Mouse (Mus musculus) hindbrain, embryonic 13.5 days (tissue): Measurements from ENCODE around the gene Cdk8. TPM values are rescaled to one million over a fixed set of nuclear protein-coding genes. Genes with fewer than 3 reads are reported as not detected.
A peak's percentile ranks its signal among the peaks of the same experiment; 100 is the strongest.

Source experiments
- ATAC-seq: fragments of 200-750 bp; cut with Nextera tagmentation; 2 replicates; pipeline ENCODE4 v1.8.0; 2017; ENCODE audit warnings: moderate TSS enrichment; ENCODE audit not compliant: low FRiP score
- H3K27ac ChIP-seq: fragments of 300-500 bp; sonication (generic); 2 replicates; pipeline ENCODE4 v1.5.1; 2015; ENCODE audit warnings: inconsistent platforms, mild to moderate bottlenecking, moderate library complexity
- H3K27me3 ChIP-seq: fragments of 300-500 bp; sonication (generic); 2 replicates; pipeline ENCODE4 v1.6.1; 2015; ENCODE audit warnings: mild to moderate bottlenecking, inconsistent platforms
- H3K36me3 ChIP-seq: fragments of 300-500 bp; sonication (generic); 2 replicates; pipeline ENCODE4 v1.6.1; 2015; ENCODE audit warnings: mild to moderate bottlenecking, inconsistent platforms
- H3K4me1 ChIP-seq: fragments of 300-500 bp; sonication (generic); replicated peaks from 2 replicates; pipeline ENCODE4 v1.6.1; 2015; ENCODE audit warnings: inconsistent platforms
- H3K4me2 ChIP-seq: fragments of 300-500 bp; sonication (generic); 2 replicates; pipeline ENCODE4 v1.6.1; 2015; ENCODE audit warnings: inconsistent platforms, mild to moderate bottlenecking, moderate library complexity
- H3K4me3 ChIP-seq: fragments of 300-500 bp; sonication (generic); 2 replicates; pipeline ENCODE4 v1.5.1; 2015; ENCODE audit warnings: mild to moderate bottlenecking, inconsistent platforms
- H3K9ac ChIP-seq: fragments of 300-500 bp; sonication (generic); 2 replicates; pipeline ENCODE4 v1.6.1; 2015; ENCODE audit warnings: mild to moderate bottlenecking, inconsistent platforms
- H3K9me3 ChIP-seq: fragments of 300-500 bp; sonication (generic); 2 replicates; pipeline ENCODE4 v1.6.1; 2016; ENCODE audit warnings: inconsistent platforms
- WGBS: fragments of 180-500 bp; shearing (Covaris S2); methylation state at CpG from one replicate; pipeline ENCODE4 v1.1.7; 2015; 5-methylcytosine and 5-hydroxymethylcytosine counted together
- polyA plus RNA-seq: library from polyadenylated mRNA; unstranded; fragments of >200 nt; fragmentation: Nextera tagmentation; extraction: Ambion mirVana; gene quantifications from 2 replicates; pipeline ENCODE4 v1.2.1, GENCODE M21; 2015

Gene Cdk8
- polyA plus RNA-seq, 1 experiment from 2014 or later = 20.1 TPM

DNA sequence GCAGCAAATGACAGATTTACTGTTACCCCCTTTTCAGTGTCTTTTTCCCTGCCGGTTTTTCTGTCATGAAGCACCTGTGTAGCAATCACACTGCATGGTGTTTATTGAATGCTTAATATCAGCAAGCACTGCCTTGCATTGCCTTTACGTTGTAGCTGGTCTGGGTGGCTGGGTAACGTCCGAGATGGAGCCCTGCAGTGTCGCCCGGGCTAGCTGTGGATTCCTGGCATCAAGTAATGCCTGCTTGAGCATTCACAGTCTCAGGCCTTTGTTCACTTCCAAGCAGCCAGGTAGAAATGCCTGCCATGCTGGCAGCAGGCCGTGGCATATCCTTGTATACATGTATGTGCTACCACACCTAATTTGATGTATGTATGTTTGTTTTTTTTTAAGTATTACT lies 36.7 kb downstream of the Cdk8 start:
- Histone ChIP-seq H3K4me1 (no peaks in the 10 kb centered on the region), H3K4me2 (no peak overlapping the region), H3K27ac (no peak overlapping the region), H3K9ac (no peak overlapping the region), H3K27me3 (no peaks in the 10 kb centered on the region), H3K36me3 (peaks cover 5% of the 10 kb centered on the region; the same call in 1 of the 2 replicates), H3K4me3 (no peak overlapping the region), H3K9me3 (no peaks in the 10 kb centered on the region)
- no peak for ATAC-seq
- WGBS = 91% methylated on average over 7 of the region's 7 CpGs

DNA sequence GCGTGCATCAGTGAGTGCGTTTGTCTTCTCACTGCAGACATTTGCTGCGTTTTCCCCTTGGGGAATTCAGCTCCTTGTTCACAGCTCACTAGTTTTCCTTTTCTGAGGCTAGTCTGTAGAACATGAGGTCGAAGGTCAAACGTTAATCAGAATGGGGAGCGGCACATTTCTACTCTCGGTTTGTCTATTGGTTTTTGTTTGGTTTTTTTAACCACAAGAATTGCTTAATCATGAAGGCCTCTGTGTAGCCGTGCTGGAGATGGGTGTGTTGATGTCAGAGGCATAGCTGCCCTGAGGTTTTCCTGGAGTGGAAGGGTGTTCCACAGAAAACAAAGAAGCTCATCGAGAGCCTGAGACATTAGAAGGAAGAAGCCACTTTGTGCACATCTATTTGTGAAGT lies 39.6 kb downstream of the Cdk8 start:
- no peaks in the 10 kb centered on the region for H3K9me3 ChIP-seq
- peaks cover 20% of the 10 kb centered on the region; the same call in 1 of the 2 replicates for H3K36me3 ChIP-seq
- no peak overlapping the region for H3K27ac ChIP-seq
- H3K4me3 ChIP-seq = no peak overlapping the region
- H3K4me1 ChIP-seq = no peaks in the 10 kb centered on the region
- H3K4me2 ChIP-seq = no peak overlapping the region
- ATAC-seq = no peak
- H3K9ac ChIP-seq = no peak overlapping the region
- 78% methylated on average over 9 of the region's 9 CpGs for WGBS
- H3K27me3 ChIP-seq = no peaks in the 10 kb centered on the region

DNA sequence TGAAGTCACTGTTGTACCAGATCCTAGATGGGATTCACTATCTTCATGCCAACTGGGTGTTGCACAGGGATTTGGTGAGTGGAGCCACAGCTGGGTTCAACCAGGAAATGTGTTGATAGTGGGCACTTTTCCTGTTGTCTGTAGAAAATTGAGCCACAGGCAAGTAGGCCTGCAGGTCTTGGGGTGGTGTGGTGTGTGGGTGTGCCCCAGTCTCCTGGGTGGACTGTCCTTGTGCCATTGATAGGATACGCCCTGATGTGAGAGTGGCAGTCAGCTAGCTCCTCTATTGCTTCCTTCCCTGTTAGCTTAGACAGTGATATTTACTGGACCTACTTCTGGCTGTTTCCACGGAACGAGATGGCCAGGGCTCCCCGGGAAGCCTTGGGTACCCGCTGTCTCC lies 40.6 kb downstream of the Cdk8 start:
- WGBS = 89% methylated on average over 5 of the region's 5 CpGs
- Histone ChIP-seq H3K4me2 (no peak overlapping the region), H3K27ac (no peak overlapping the region), H3K4me1 (no peaks in the 10 kb centered on the region), H3K36me3 (peaks cover 24% of the 10 kb centered on the region; the same call in 1 of the 2 replicates), H3K9ac (no peak overlapping the region), H3K4me3 (no peak overlapping the region), H3K9me3 (no peaks in the 10 kb centered on the region), H3K27me3 (no peaks in the 10 kb centered on the region)
- ATAC-seq = no peak

DNA sequence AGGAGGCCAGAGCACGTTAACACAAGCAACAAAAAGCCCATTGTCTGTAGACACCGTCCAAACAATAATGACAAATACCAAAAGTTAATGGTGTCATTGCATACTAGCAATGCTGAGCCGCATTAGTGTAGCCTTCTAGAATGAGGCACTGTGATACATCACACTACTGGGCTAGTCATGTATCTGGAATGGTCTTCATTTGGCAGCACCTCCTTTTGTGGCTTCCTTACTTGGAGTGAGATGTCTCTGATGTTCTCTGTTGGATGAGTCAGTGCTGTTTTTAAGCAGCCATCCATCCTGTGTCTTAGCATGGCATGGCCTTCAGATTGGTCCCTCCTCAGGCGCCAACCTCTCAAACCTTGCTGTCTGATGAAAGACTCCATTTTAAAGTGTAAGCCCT lies 42.1 kb downstream of the Cdk8 start:
- ATAC-seq = no peak
- Histone ChIP-seq H3K4me2 (no peak overlapping the region), H3K36me3 (peaks cover 24% of the 10 kb centered on the region; the same call in 1 of the 2 replicates), H3K4me1 (no peaks in the 10 kb centered on the region), H3K9ac (no peak overlapping the region), H3K27me3 (no peaks in the 10 kb centered on the region), H3K27ac (no peak overlapping the region), H3K9me3 (no peaks in the 10 kb centered on the region), H3K4me3 (no peak overlapping the region)
- WGBS = 83% methylated on average over 4 of the region's 4 CpGs

DNA sequence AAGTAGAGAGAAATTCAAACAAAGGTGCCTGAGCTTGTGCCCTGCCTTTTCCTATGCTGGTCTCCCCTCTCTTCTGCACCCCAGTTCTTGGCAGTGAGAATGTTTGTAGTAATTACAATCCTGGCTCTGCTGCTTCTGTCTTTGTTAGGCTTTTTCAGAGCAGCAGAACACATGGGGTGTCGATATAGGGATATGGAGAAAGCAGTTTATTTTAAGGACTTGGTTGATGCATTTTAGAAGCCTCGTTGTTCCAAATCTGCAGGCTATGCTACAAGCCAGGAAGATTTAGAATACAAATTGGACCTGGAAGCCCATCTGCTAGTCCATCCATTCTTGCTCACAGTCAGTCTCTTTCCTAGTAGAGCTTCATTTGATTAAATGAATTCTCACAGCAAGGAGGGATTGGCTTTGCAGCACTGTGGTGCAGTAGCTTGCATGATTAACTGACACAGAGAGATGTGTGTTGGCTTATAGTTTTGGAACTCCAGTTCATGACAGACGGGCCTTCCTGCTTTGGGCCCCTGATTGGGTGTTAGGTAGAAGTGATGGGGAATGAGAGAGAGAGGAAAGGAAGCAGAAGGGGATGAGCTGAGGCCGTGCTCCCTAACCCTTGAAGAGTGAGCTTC lies 43.5 kb downstream of the Cdk8 start:
- no peak overlapping the region for H3K4me3 ChIP-seq
- H3K9ac ChIP-seq = no peak overlapping the region
- H3K27ac ChIP-seq = no peak overlapping the region
- 94% methylated on average over 4 of the region's 4 CpGs for WGBS
- no peak for ATAC-seq
- no peak overlapping the region for H3K4me2 ChIP-seq
- H3K9me3 ChIP-seq = no peaks in the 10 kb centered on the region
- H3K4me1 ChIP-seq = no peaks in the 10 kb centered on the region
- no peaks in the 10 kb centered on the region for H3K27me3 ChIP-seq
- peaks cover 21% of the 10 kb centered on the region; the same call in 1 of the 2 replicates for H3K36me3 ChIP-seq

DNA sequence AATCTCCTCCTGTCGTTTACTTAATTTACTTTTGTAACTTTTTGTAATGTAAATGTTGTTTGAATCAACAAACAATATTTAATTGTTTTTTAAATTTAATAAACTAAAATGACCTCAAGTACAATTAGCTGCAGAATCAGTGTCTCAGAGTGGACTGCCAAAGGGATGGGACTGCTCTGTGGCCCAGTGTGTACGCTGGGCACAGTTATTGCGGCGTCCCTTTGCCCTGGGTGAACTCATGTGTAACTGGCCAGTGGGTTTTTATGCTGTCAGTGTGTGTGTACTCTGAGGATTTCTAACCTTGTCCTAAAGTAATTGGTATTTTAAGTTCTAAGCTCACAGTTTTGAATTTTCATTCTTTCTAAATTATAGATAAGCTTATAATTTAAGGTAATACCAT lies 46.5 kb downstream of the Cdk8 start:
- Histone ChIP-seq H3K9ac (no peak overlapping the region), H3K4me2 (no peak overlapping the region), H3K27me3 (no peaks in the 10 kb centered on the region), H3K4me1 (peaks cover 13% of the 10 kb centered on the region), H3K36me3 (peaks cover 21% of the 10 kb centered on the region; the same call in 1 of the 2 replicates), H3K9me3 (no peaks in the 10 kb centered on the region), H3K4me3 (no peak overlapping the region), H3K27ac (no peak overlapping the region)
- WGBS = 93% methylated on average over 4 of the region's 4 CpGs
- ATAC-seq = no peak

DNA sequence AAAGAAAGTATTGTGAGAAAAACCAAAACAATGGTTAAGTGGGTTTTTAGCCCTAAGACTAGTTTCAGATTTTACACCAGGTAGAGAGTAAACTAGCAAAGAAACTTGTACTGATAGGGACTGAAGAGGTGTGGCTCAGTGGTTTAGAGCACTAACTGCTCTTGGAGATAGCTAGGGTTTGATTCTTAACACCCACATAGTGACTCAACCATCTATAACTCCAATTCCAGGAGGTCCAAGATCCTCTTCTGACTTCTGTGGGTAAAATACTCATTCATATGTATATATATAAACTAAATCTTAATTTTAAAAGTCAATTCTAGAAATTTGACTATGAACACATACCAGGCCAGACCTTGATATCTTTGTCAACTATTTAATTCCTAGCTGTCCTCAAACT lies 49.0 kb downstream of the Cdk8 start:
- Histone ChIP-seq H3K27me3 (no peaks in the 10 kb centered on the region), H3K9ac (no peak overlapping the region), H3K4me3 (no peak overlapping the region), H3K36me3 (peaks cover 14% of the 10 kb centered on the region; the same call in 1 of the 2 replicates), H3K4me1 (peaks cover 14% of the 10 kb centered on the region), H3K27ac (no peak overlapping the region), H3K9me3 (no peaks in the 10 kb centered on the region), H3K4me2 (no peak overlapping the region)
- ATAC-seq = no peak

DNA sequence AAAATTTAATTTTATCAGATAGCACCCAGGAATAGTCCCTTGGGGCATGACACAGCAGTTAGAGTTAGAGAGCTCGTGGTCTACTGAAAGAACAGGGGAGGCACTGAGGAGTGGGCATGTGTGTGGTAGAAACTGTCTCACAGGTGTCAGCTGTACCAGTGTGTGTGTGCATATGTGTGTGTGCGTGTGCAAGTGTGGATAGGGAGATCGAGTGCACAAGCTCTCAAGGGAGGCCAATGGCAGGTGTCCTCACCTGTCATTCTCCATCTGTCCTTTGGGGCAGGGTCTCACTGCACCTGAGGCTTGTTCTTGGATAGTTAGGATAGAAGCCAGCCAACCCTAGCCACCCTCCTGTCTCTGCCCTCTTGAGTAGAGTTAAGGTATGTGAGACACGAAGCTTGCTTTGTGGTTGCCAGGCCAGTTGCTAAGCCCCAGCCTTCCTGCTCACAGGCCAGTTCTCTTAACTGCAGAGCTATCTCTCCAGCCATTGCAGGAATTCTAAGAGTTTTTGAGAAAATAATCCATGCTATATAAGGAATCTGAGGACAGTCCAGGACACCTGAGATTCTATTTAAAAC lies 50.3 kb downstream of the Cdk8 start:
- no peaks in the 10 kb centered on the region for H3K27me3 ChIP-seq
- ATAC-seq = no peak
- no peak overlapping the region for H3K4me2 ChIP-seq
- WGBS = 87% methylated on average over 4 of the region's 4 CpGs
- H3K9me3 ChIP-seq = no peaks in the 10 kb centered on the region
- no peak overlapping the region for H3K4me3 ChIP-seq
- peaks cover 15% of the 10 kb centered on the region for H3K36me3 ChIP-seq
- H3K27ac ChIP-seq = no peak overlapping the region
- H3K9ac ChIP-seq = no peak overlapping the region
- H3K4me1 ChIP-seq = peaks cover 14% of the 10 kb centered on the region

DNA sequence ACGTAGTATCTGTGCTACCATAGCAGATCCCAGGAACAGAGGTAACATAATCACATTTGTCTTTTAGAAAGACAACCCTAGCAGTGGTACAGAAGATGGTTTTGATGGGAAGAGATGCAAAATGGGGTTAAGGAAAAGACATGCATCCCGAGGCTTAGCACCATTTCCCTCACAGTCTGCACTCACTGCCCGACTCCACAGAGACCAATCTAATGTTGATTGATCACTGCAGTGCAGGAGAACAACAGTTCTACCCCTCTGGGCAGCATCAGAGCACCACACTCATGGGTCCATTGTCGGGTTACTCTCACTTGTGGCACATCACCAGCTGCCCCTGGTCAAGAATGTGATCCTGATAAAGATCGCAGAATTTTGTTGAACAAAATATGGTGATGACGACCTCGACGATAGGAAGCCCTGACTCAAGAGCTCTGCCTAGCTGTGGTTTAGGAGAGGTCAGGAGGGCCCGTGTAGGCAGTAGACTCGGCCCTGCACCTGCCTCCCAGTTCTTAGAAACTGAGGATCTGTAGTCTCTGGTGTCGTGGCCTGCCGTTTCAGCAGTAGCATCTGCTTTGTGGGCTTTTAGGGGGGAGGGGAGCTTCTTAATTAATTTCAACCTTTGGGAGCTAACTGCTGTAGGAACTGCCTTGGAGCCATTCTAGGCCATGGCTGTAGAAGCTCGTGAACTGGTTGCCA lies 51.0 kb downstream of the Cdk8 start:
- no peak overlapping the region for H3K4me3 ChIP-seq
- no peaks in the 10 kb centered on the region for H3K27me3 ChIP-seq
- 64% methylated on average over 13 of the region's 13 CpGs for WGBS
- ATAC-seq = no peak
- no peaks in the 10 kb centered on the region for H3K9me3 ChIP-seq
- peak overlapping the region; percentile 12; the same call in 1 of the 2 replicates for H3K27ac ChIP-seq
- peaks cover 21% of the 10 kb centered on the region for H3K36me3 ChIP-seq
- H3K4me2 ChIP-seq = no peak overlapping the region
- no peak overlapping the region for H3K9ac ChIP-seq
- H3K4me1 ChIP-seq = peaks cover 14% of the 10 kb centered on the region

DNA sequence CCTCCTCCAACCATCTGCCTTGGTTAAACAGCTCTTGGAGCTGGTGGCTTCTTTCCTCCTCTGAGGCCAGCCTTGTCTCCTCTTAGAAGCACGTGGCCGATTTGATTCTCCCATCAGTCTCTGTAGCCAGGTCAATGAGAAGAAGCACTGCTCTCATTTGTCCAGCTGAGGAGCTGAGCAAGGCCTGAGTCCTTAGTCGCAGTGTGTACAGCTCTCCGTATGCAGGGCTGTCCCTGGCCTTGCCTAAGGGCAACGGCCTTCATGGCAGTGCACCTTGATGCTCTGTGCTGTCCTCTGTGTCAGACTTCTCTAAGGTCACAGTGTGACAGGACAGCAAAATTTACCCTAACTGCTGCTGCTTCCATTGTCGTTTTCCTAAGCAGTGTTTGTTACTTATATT lies 52.9 kb downstream of the Cdk8 start:
- Histone ChIP-seq H3K4me1 (peaks cover 14% of the 10 kb centered on the region), H3K36me3 (peaks cover 36% of the 10 kb centered on the region), H3K27me3 (no peaks in the 10 kb centered on the region), H3K4me2 (no peak overlapping the region), H3K27ac (no peak overlapping the region), H3K4me3 (no peak overlapping the region), H3K9ac (no peak overlapping the region), H3K9me3 (no peaks in the 10 kb centered on the region)
- 92% methylated on average over 6 of the region's 6 CpGs for WGBS
- ATAC-seq = no peak

DNA sequence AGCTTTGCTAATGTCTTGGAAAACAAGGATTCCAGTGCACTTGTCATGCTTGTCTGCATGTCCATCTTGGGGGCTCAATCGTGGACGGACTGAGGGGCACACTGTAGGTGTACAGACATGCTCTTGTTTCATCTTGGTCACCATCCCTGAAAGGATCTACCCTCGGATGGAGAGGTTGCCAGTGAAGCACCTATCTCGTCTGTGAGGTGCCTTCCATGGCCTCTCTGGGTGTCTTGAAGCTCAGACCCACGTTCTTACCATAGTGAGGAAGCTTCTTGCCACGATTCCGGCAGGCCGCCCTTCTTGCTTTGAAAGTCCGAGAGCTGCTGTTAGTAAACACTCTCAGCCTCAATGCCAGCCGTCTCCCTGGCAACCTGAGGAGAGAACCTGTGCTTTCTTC lies 56.4 kb downstream of the Cdk8 start:
- Histone ChIP-seq H3K27me3 (no peaks in the 10 kb centered on the region), H3K4me2 (no peak overlapping the region), H3K36me3 (peaks cover 48% of the 10 kb centered on the region), H3K27ac (no peak overlapping the region), H3K4me1 (peaks cover 2% of the 10 kb centered on the region; the same call in 1 of the 2 replicates), H3K9ac (no peak overlapping the region; the same call in 1 of the 2 replicates), H3K9me3 (no peaks in the 10 kb centered on the region), H3K4me3 (no peak overlapping the region)
- ATAC-seq = no peak
- 82% methylated on average over 10 of the region's 10 CpGs for WGBS

DNA sequence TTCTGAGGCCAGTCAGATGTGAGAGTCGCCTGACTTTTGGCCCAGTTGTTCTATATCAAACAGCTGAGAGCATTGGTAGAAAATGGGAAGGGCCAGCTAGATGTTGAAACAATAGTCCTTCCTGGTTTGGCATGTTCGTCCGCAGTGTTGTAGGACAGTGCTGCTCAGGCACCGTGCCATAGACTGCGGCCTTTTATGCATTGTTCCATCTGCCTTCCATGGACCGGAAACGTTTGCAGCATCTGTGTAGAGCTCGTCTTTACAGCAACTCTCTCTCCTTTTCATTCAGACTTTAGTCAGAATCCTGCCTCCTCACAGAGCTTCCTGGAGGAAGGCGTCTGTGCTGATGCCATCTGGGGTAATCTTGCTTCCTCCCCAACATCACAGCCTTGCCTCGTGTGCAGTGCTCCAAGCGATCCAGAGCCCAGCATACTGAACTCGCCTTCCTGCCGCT lies 57.0 kb downstream of the Cdk8 start:
- ATAC-seq = no peak
- Histone ChIP-seq H3K4me2 (no peak overlapping the region), H3K9me3 (no peaks in the 10 kb centered on the region), H3K9ac (no peak overlapping the region; the same call in 1 of the 2 replicates), H3K27ac (no peak overlapping the region), H3K27me3 (no peaks in the 10 kb centered on the region), H3K4me1 (no peaks in the 10 kb centered on the region), H3K36me3 (peaks cover 48% of the 10 kb centered on the region), H3K4me3 (no peak overlapping the region)
- WGBS = 85% methylated on average over 13 of the region's 13 CpGs
